Mouse (Mus musculus) skeletal muscle tissue, adult 2 months (tissue): ENCODE measurements around the gene Cela3a.
"Not testable (repeated sequence)": the region's sequence is repeated elsewhere in the genome, so short reads cannot be mapped to it uniquely, and the experiment has no call there.

Experiments used
- DNase-seq: peaks from one replicate; pipeline ENCODE4 v3.0.0-alpha.2; 2012; ENCODE audit warnings: low read depth, low spot score

The Cela3a gene

DNA sequence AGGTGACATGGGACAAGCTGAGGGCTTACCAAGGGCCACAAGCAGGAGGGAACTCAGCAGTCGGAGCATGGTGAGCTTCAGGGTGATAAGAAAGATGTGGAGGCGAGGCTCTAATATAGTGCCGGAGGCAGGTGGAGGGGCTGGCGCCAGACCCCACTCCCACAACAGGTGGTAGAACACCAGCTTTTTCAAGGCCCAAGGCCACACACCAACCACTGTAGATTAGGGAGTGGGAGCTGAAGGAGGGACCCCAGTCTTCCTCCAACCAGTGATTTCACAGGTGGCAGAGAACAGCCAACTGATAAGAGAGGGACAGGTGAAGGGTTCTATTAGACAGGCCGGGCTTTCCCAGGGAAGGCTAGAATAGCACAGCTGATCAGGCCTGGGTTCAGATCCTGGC is at the start of gene Cela3a:
Cela3a (minus strand) TSS at position 101 of the 400 bp plus-strand sequence.
- DNase-seq, result no peak

DNA sequence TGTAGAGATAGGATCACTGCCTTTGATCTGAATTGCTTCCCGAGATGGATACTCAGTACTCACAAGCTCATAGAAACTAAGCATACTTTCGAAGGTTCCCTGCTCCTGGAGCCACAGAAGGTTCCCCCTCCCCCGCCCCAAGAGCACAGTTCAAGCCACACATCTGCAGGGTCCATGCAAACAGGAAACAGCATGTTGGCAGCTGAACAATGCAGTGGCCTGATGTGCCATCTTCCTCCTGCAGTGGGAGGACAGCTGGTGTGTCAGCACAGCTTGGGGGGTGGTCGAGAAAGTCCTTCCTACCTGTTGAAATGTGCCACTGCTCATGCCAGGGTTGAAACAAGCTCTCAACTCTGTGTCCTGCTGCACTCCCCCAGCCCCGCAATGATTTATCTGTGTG is 49.3 kb upstream of the Cela3a start:
- no peak for DNase-seq

DNA sequence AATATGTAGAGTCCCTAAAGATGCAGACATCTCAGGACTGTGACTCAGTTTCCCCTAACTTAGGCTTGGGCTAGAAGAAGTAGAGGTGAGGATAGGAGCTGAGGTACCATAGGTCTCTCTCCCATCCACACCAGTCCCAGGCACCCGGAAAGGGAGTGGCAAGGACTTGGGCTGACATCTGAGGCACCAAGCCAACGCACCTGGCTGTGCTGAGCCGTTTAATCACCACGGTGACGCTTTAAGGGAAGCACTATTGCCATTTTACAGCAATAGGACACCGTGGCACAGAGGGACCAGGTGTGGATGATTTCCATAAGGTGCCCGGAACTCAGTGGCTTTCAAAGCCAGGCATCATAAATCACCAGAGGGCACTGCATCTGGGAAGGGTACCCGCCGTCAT is 48.7 kb upstream of the Cela3a start:
- DNase-seq, result no peak

GRCm38 (mm10) chr4:137457292-137457691 is 47.7 kb upstream of the Cela3a start:
- no peak for DNase-seq

DNA sequence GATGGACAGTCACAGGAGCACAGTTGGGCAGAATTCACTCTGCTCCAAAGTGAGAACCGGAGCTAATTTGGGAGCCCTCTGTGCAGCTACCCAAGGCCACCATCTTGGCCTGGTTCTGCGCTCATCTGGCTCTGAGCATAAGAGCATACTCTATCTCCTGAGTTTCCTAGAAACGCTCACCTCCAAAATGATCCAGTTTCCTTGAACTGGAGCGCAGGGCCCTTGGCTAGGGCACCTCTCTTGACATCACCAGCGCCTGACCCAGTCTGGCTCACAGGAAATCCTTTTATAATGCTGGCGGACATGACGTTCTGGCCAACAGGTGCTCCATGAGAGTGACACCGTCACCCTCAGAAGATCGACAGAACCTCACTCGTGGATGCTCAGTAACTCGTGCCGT is 47.0 kb upstream of the Cela3a start:
- DNase-seq, result peak; percentile 81

DNA sequence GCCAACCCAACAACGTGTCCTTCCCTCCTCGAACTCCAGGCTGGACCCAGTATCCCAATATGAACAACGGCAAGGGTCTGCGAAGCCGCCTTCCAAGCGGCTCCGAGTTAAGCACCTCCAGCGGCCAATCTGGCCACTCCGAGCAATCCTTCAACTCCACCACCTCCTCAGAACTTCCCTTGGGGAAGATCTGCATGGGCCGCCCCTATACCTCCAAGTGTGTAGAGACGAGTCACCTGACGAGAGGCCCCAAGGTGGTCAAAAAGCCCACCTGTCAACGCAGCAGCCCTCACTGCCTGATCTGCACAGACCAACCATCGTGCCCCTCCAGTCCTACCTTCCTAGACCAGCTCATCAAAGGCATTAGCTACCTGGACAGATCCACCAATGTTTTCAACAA is 45.0 kb upstream of the Cela3a start:
- DNase-seq, result no peak

- no peak for DNase-seq
These were observed 43.7 kb upstream of the Cela3a start, which contains the start of gene 1700013G24Rik for GRCm38 (mm10) chr4:137453234-137453767. TSS of gene 1700013G24Rik (plus strand) at chr4:137453284.

DNA sequence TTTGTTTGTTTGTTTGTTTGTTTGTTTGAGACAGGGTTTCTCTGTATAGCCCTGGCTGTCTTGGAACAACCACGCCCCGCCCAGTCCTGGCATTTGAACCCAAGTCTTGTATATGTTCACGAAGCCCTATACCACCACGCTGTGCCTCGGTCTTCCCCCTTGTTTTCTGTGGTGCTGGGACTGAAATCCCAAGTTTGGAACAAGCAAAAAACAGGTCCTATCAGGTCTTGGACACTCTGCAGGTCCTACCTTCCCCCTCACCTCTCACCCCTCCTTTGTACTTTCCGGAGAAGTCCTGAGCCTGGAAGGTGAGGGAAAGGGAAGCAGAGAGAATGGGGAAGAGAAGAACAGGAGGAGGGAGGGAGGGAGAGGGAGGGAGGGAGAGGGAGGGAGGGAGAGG is 42.6 kb upstream of the Cela3a start:
- DNase-seq, result no peak

DNA sequence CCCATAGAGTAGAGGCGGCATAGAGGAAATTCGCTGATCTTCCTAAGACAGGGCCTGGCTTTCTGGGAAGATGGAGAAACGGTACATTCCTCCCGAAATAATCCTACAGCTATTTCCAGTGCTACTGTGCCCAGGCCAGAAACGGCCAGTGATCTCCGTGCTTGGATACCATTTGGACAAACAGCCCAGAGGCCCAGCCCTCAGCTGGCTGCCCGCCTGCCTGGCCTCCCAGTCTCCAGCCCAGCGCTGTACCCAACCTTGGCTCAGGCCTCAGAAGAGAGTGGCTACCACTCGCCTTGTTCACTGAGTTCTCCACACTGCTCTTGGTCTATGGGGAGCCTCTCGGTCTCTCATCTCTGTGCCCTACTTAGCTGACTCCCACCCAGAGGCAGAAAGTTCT is 40.1 kb upstream of the Cela3a start:
- no peak for DNase-seq

- no peak for DNase-seq
These were observed 39.5 kb upstream of the Cela3a start for GRCm38 (mm10) chr4:137449132-137449531.

GRCm38 (mm10) chr4:137448641-137449040 is 39.0 kb upstream of the Cela3a start:
- DNase-seq, result no peak

- DNase-seq, result no peak
These were observed 38.6 kb upstream of the Cela3a start for GRCm38 (mm10) chr4:137448197-137448596.

DNA sequence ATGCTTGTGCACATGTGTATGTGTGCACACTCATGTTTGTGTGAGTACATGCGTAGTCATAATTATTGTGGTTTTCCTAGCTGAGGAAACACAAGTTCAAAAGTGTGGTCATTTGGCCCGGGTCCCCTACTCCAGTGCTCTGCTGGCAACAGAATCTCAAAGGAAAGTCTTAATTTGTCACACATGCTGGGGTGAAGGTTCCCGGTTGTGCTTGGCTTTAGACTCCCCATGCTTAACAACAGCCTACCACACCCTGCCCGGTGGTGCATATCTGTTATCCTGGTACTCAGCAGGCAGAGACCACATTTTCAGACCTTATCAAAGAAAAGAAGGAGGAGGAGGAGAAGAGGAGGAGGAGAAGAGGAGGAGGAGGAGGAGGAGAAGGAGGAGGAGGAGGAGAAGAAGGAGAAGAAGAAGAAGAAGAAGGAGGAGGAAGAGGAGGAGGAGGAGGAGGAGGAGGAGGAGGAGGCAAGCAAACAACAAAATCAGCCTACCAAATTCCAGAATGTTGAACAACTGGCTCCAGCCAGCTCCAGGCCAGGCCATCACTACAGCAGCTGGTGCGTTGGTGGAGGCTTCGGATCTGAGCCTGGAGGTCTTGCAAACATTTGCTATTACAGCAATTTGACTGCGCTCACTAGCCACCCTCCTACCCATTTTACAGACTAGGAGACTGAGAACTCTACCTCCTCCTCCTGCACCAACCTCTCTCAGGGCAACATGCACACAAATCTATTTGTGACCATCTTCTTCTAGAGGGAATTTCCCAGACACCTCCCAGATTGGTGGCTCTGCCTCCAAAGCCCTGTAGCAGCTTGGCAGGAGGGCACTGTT is 38.0 kb upstream of the Cela3a start:
- no peak for DNase-seq

DNA sequence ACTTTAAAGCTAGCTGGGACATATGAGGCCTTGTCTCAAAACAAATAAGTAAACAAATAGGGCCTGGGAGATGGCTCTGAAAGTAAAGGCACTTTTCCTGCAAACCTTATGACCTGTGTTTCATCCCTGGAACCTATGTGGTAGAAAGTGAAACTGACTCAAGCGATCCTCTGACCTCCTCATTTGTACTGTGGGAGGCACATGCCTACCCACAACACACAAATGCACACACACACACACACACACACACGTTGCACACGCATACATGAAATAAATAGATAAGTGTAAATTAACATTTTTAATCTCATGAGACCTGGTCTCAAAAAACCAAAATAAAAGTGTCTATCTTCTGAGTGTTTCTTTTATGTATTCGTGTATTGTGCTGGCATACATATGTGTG is 36.3 kb upstream of the Cela3a start:
- no peak for DNase-seq

- peak; percentile 50 for DNase-seq
These were observed 34.0 kb upstream of the Cela3a start for GRCm38 (mm10) chr4:137443625-137444024.

- no peak for DNase-seq
These were observed 31.7 kb upstream of the Cela3a start for GRCm38 (mm10) chr4:137441332-137441731.

DNA sequence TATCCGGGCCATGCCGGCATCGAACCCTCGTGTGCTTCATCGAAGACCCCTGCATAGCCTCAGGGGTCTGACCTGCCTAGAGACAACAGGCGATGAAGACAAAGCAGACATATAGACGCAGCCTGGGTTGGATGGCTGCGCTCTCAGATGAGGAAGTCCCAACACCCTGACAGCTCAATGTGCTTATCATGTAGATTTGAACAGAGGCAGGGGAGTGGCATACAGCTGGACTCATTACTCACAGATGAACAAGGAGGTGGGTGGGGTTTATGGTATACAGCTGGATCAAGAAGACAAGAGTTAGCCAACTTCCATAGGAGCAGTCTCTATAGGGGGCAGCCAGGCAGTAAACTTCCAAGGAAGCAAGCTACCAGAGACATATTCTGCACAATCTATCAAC is 29.3 kb upstream of the Cela3a start:
- DNase-seq, result no peak

- no peak for DNase-seq
These were observed 27.5 kb upstream of the Cela3a start for GRCm38 (mm10) chr4:137436979-137437669.

DNA sequence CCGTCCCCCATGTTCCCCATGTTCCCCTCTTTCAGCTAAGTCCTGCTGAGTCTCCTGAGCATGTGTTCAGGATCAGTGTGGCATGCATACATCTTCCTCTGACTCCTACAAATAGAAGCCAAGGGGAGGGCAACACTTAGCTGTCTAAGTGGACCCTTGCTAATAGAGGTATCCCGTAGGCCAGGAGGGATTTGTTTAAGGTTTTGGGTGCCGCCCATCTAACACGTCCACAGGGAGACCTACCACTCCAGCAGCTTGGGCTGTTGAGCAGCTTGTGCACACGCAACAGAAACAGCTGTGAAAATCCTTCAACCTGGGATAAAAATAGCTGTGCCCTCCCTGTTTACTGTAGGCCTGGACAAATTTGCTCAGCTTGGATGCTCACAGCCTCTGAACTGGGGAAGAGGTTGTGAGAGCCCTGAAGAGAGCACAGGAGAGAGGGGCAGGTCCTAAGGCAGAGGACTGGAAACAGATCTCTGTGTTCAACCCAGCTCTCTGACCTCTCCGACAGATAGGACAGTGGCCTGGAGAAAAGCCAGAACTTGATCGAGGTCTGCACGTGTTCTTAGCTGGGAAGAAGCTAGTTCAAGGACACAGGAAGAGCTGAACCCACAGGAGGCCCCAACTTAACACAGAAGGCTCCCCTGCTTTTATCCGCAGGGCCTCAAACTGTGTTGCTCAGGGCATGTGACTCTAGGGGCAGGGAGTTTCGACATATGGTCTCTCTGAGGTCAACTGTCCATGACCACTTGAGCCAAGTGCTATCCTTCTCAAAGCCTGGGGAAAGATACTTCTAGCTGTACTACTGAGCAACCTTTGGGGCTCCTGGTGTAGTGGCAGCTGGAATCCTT is 23.3 kb upstream of the Cela3a start:
- DNase-seq, result not testable (repeated sequence)

DNA sequence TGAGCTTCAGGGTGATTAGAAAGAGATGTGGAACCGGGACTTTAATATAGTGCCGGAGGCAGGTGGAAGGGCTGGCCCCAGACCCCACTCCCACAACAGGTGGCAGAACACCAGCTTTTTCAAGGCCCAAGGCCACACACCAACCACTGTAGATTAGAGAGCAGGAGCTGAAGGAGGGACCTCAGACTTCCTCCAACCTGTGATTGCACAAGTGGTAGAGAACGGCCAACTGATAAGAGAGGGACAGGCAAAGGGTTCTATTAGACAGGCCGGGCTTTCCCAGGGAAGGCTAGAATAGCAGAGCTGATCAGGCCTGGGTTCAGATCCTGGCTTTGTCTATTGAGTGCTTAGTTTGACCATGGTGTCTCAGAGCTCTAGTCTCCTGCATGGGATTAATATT is 20.9 kb upstream of the Cela3a start, which contains the start of gene Cela3b:
Cela3b (minus strand) TSS at position 39 of the 400 bp plus-strand sequence.
- no peak for DNase-seq

DNA sequence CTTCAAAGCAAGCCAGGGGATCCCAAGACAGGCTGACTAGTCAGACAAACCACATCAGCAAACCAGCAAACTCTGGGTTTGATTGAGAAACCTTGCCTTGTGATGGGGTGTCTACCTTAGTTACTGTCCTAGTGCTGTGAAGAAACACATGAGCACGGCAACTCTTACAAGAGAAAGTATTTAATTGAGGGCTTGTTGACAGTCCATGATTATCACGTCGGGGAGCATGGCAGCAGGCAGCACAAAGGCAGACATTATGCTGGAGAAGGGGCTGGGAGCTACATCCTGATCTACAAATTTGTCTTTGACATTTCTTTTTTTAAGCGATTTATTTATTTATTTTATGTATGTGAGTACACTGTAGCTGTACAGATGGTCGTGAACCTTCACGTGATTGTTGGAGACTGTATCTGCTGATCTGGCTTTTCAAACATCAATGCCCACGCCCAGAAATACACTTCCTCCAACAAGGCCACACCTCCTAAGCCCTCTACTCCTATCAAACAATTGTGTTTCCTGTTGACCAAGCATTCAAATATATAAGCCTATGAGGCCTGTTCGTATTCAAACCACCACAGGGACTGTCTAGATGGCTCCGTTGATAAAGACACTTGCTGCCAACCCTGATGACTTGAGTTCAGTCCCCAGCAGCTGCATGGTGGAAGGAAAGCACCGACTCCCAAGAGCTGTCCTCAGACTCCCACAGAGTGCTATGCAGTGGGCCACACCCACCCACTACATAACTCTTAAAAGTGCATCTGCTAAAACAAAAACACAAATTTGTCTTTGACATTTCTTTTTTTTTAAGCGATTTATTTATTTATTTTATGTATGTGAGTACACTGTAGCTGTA is 8.3 kb upstream of the Cela3a start:
- no peak for DNase-seq
